Mouse (Mus musculus): Measurements from ENCODE around the gene Ptpn22.

The Ptpn22 gene

DNA sequence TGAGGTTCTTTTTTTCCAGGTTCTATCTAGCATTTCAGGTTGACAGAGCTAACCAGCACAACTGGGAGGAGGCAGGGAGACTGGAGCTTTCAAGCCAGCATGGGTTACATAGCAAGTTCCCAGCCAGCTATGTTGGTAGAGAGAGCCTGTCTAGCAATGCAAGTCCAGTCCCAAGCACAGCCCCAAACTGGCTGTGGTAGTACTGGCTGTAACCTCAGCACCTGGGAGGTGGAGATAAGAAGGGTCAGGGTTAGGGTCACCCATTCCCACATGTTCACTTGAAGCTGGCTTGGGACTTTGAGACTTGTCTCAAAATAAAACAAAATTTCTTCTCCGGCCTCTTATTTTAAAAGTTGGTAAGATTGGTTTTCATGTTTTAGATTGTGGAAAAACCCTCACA lies 60.5 kb downstream of the Ptpn22 start:
- DNase-seq (ENCODE audit: low spot score in 2 of 2) = no peak

DNA sequence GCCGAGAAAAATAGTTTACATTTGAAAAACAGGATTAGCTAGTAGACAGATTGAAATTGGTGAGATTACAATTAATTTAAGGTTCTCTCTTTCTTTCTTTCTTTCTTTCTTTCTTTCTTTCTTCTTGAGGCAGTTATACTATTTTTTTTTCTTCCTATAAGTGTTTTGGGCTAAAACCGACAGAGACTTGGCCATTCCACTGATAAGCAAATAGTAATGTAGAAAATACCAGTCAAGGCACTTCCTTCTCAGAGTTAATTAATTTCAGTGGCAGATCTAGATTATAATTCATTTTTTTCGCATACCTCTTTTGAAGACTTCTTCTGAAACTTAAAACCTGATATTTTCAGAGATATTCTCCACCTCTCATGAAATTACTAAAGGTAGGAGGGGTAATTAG lies 65.7 kb downstream of the Ptpn22 start:
- DNase-seq (ENCODE audit: low spot score in 2 of 2) = no peak

DNA sequence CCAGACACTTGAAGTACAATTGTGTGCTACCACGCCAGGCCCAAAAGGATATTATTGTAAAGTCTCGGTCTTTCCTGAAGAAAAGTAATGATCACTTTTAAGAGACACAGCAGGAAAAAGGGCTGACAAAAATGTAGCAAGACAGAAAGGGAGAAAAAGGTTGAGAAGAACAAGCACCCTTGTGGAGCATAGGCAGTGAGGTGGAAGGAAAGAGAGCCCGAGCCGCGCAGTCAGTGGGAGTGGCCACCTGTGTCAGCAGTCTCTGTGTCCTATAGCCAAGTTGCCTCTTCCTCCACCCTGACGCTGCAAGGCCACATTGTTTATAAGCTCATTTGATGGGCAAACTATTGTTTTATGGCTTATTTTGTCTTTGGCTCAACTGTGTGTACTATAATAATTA lies 67.9 kb downstream of the Ptpn22 start:
- DNase-seq (ENCODE audit: low spot score in 2 of 2) = no peak

DNA sequence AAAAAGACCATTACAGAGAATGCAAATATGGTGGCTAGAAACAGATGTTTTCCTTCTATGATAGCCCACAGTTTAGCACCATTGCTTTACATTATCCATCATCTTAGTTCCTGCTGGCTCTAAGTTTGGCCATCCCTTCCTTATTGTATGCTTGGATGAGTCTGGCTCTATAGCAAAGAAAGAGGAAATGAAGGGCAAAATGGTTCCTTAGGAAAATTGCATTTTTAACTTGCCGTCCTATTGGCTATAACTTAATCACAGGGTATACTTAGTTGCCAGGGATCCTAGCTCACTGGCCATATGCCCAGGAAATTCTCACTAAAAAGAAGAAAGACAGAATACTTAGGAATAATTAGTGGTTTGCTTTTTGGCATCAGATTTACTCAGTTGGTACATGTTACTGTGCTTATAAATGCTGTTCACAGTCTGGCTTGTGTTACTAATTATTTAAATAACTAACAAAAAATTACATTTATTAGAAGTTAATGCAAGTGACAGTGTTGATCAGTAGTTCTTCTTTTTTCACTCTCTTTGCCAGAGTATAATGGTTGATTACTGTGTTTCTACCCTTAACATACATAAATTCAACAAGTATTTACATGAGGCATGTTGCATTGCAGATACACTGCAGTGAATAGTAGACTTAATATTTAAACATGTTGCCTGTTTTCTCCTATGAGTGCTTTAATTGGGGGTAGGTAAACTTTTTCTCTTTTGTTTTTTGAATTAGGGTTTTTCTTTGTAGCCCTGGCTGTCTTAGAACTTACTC lies 85.4 kb downstream of the Ptpn22 start:
- no peak for DNase-seq (ENCODE audit: low spot score in 2 of 2)

DNA sequence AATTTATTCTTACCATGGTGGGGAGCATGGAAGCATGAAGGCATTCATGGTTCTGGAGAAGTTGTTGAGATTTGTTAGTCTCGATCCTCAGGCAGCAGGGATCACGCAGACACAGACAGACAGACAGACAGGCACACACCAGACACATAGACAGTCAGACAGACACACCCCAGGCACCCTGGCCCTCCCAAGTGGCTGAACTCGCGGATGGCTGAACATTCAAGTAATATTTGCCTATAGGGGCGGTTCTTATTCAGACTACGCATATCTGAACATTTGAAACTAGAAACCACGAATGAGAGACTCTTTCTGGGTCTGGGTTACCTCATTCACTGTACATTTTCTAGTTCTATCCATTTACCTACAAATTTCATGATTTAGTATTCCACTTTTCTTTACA lies 89.1 kb downstream of the Ptpn22 start:
- DNase-seq (ENCODE audit: low spot score in 2 of 2) = no peak

DNA sequence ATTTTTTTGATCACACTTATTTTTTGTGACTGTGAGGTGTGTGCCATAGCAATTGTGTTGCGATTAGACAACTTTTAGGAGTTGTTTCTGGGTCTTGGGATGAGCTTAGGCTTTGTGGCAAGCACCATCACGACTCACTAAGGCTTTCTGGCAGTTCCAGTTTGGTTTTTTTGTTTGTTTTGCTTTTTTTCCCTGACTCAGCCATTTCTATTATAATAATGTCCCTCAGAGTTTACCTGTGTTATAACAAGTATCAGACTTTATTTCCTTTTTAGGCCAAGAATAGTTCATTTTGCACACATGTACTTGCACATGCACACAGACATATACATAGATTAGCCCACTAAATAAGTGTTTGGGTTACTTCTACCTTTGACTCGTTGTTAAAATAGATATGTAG lies 101.0 kb downstream of the Ptpn22 start:
- DNase-seq (ENCODE audit: low spot score in 2 of 2) = no peak
